Mouse (Mus musculus) testis, adult 2 months (tissue): ENCODE data around the gene Esyt2. TPM values are rescaled to one million over a fixed set of nuclear protein-coding genes. Genes with fewer than 3 reads are reported as not detected.

Source experiments
- H3K27ac ChIP-seq: fragments of 200-500 bp; 2 replicates; pipeline ENCODE4 v1.5.1; 2012; ENCODE audit warnings: low read depth, low read length; ENCODE audit not compliant: control insufficient read depth, insufficient read depth
- H3K27me3 ChIP-seq: fragments of 200-500 bp; 2 replicates; pipeline ENCODE4 v1.6.1; 2012; ENCODE audit warnings: mild to moderate bottlenecking, low read length, moderate library complexity; ENCODE audit not compliant: control insufficient read depth, insufficient read depth
- H3K36me3 ChIP-seq: fragments of 200-500 bp; 2 replicates; pipeline ENCODE4 v1.6.1; 2012; ENCODE audit warnings: mild to moderate bottlenecking, low read length; ENCODE audit not compliant: control insufficient read depth, insufficient read depth
- H3K4me1 ChIP-seq: fragments of 200-500 bp; 2 replicates; pipeline ENCODE4 v1.6.1; 2012; ENCODE audit warnings: low read length; ENCODE audit not compliant: control insufficient read depth, insufficient read depth
- H3K4me3 ChIP-seq: fragments of 200-500 bp; 2 replicates; pipeline ENCODE4 v1.5.1; 2012; ENCODE audit warnings: low read depth, mild to moderate bottlenecking, low read length, moderate library complexity, mixed read lengths; ENCODE audit not compliant: control insufficient read depth
- CTCF ChIP-seq: fragments of 200-500 bp; IDR thresholded peaks from 2 replicates; pipeline ENCODE4 v1.5.1; 2012; ENCODE audit warnings: low read depth, mild to moderate bottlenecking, inconsistent platforms, low read length, moderate library complexity; ENCODE audit not compliant: control insufficient read depth, insufficient read depth, insufficient replicate concordance
- POLR2A ChIP-seq: fragments of 200-500 bp; IDR thresholded peaks from 2 replicates; pipeline ENCODE4 v1.6.1; 2012; ENCODE audit warnings: low read depth, mild to moderate bottlenecking, inconsistent platforms, low read length, moderate library complexity; ENCODE audit not compliant: control insufficient read depth
- polyA plus RNA-seq: library from polyadenylated mRNA; depleted of rRNA; stranded (reverse); fragments of >200 nt; gene quantifications from 2 replicates; pipeline ENCODE4 v1.2.3, GENCODE M21; 2012; rRNA removed

Gene Esyt2
- 5.4 and 5.9 TPM in 2 replicates for polyA plus RNA-seq

DNA sequence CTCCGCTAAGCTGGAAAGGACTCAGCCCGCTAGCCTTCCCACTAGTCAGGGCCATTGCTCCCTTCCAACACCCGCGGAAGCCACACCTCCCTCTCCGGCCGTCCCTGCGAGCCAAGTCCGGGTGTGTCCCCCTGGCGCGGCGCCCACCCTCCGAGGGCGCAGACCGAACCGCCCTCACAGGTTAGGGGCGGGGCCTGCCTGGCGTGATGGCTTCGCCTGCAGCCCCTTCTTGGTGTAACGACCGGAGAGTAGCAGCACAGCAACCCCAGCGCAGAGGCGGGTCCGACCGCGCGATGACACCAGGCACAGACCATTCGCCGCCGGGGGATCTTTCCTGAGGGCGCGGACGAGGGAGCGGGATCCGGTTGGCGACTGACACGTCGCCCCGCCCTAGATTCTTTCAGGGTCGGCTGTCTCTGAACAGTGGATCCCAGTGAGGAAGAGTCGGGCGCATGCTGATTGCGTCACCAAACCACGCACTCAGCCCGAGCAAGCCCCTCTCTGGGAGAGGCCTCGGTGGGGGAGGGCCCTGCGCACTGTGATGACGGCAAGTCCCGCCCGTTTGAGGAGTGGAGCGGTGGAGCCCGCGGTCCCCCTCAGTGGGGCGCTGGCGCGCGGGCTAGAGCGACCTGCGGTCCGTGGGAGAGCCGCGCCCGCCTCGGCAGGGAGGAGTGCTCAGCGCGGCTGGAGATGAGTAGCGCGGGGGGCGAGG is at the start of gene Esyt2:
Esyt2 (plus strand) TSS at position 544 of the 712 bp plus-strand sequence.
- Histone ChIP-seq H3K27ac (peak within 1 kb of the TSS; percentile 93), H3K27me3 (no peaks in the 10 kb centered on the region), H3K4me1 (no peaks in the 10 kb centered on the region; the same call in 1 of the 2 replicates), H3K36me3 (no peaks in the 10 kb centered on the region), H3K4me3 (peak within 1 kb of the TSS; percentile 91)
- TF ChIP-seq POLR2A (peak; percentile 4), CTCF (peak; percentile 7; the same call in 1 of the 2 replicates)

GRCm38 (mm10) chr12:116231612-116232011 is 49.4 kb upstream of the Esyt2 start:
- Histone ChIP-seq H3K27ac (peak overlapping the region; percentile 45; the same call in 1 of the 2 replicates), H3K36me3 (no peaks in the 10 kb centered on the region), H3K27me3 (no peaks in the 10 kb centered on the region), H3K4me1 (no peaks in the 10 kb centered on the region), H3K4me3 (no peak overlapping the region)
- TF ChIP-seq CTCF (no peak), POLR2A (no peak)

GRCm38 (mm10) chr12:116232061-116232460 is 48.9 kb upstream of the Esyt2 start:
- H3K27ac ChIP-seq = peak overlapping the region; percentile 45; the same call in 1 of the 2 replicates
- no peak for TF ChIP-seq CTCF
- no peak for TF ChIP-seq POLR2A

DNA sequence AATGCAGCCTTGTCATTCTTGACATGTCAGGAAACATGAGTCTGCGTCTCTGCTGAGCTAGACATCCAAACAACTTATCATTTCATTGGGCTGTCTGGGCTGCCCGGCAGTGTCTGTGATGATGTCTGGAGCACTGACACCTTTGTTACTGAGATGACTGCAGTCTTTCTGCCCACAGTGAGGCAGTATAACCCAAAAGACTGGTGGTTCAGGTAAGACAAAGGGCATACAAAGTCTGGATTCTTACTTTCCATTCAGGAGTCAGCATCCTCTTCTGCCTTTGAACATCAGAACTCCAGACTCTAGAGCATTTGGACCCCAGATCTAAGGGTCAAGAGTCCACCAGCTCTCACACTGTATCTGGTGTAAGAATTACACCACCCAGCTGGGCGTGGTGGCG is 45.6 kb upstream of the Esyt2 start:
- Histone ChIP-seq H3K27ac (no peak overlapping the region), H3K27me3 (no peaks in the 10 kb centered on the region), H3K4me1 (no peaks in the 10 kb centered on the region), H3K4me3 (no peak overlapping the region), H3K36me3 (no peaks in the 10 kb centered on the region; the same call in 1 of the 2 replicates)
- TF ChIP-seq CTCF = no peak
- TF ChIP-seq POLR2A = no peak

More at GRCm38 (mm10) chr12:116232061-116232460, 48.9 kb upstream of the Esyt2 start:
- H3K4me3 ChIP-seq = no peak overlapping the region
- H3K36me3 ChIP-seq = no peaks in the 10 kb centered on the region
- H3K27me3 ChIP-seq = no peaks in the 10 kb centered on the region
- no peaks in the 10 kb centered on the region for H3K4me1 ChIP-seq

- H3K27me3 ChIP-seq = no peaks in the 10 kb centered on the region
Observed at GRCm38 (mm10) chr12:116236658-116237057, 44.3 kb upstream of the Esyt2 start.

DNA sequence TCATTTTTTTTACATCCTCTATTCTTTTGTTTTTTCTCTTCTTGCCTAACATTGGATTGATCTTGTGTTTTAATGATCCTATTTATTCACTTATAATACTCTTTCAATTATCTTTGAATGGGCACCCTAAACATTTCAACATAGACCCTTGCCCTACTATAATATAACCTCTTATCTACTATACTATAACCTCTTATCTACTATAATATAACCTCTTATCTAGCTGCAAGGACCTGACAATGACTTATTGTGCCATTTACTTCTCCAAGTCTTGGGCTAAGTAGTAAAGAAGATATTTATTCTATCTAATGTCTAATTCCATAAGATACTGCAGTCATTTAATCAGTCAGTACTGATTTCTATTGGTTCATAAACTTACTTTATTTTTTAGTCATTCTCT is 42.6 kb upstream of the Esyt2 start:
- H3K27ac ChIP-seq = no peak overlapping the region
- TF ChIP-seq CTCF (no peak), POLR2A (no peak)
- H3K36me3 ChIP-seq = no peaks in the 10 kb centered on the region; the same call in 1 of the 2 replicates
- H3K4me1 ChIP-seq = no peaks in the 10 kb centered on the region
- no peak overlapping the region for H3K4me3 ChIP-seq
- no peaks in the 10 kb centered on the region for H3K27me3 ChIP-seq

More at GRCm38 (mm10) chr12:116236658-116237057, 44.3 kb upstream of the Esyt2 start:
- Histone ChIP-seq H3K27ac (no peak overlapping the region), H3K4me3 (no peak overlapping the region), H3K36me3 (no peaks in the 10 kb centered on the region; the same call in 1 of the 2 replicates), H3K4me1 (no peaks in the 10 kb centered on the region)
- TF ChIP-seq CTCF (no peak), POLR2A (no peak)

DNA sequence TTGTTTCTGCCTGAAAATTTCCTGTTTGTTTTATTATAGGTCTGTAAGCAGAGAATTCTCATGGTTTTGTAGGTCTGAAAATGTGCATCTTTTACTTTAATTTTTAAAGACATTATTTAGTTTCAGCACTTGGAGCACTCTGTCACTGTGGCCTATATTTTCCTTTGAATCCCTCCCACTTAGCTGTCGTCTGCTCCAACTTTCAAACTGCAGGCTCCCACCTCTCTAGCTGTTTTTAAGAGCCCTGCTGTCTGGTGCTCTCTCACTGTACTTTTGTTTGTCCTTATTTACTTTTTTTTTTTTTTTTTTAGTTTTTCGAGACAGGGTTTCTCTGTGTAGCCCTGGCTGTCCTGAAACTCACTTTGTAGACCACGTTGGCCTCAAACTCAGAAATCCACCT is 42.2 kb upstream of the Esyt2 start:
- H3K36me3 ChIP-seq = no peaks in the 10 kb centered on the region; the same call in 1 of the 2 replicates
- H3K4me3 ChIP-seq = no peak overlapping the region
- H3K4me1 ChIP-seq = no peaks in the 10 kb centered on the region
- no peak for TF ChIP-seq CTCF
- TF ChIP-seq POLR2A = no peak
- no peak overlapping the region for H3K27ac ChIP-seq
- no peaks in the 10 kb centered on the region for H3K27me3 ChIP-seq

- no peaks in the 10 kb centered on the region for H3K27me3 ChIP-seq
- no peaks in the 10 kb centered on the region; the same call in 1 of the 2 replicates for H3K36me3 ChIP-seq
- no peak overlapping the region for H3K27ac ChIP-seq
- H3K4me3 ChIP-seq = no peak overlapping the region
- H3K4me1 ChIP-seq = no peaks in the 10 kb centered on the region
- no peak for TF ChIP-seq CTCF
- TF ChIP-seq POLR2A = no peak
Observed at GRCm38 (mm10) chr12:116244601-116245000, 36.4 kb upstream of the Esyt2 start.
